Mouse (Mus musculus) erythroblast, embryonic 14.5 days (primary cell): ENCODE results near the gene Homer1. TPM values are rescaled to one million over a fixed set of nuclear protein-coding genes. Genes with fewer than 3 reads are reported as not detected.

Experiments
- H3K27me3 ChIP-seq: 2 replicates; pipeline ENCODE4 v1.6.1; 2012; ENCODE audit warnings: inconsistent platforms; ENCODE audit not compliant: control insufficient read depth
- H3K36me3 ChIP-seq: 2 replicates; pipeline ENCODE4 v1.6.1; 2012; ENCODE audit warnings: mild to moderate bottlenecking, inconsistent platforms; ENCODE audit not compliant: control insufficient read depth
- H3K4me1 ChIP-seq: 2 replicates; pipeline ENCODE4 v1.6.1; 2012; ENCODE audit warnings: inconsistent platforms; ENCODE audit not compliant: control insufficient read depth
- H3K4me3 ChIP-seq: replicated peaks from 2 replicates; pipeline ENCODE3; 2012; ENCODE audit warnings: moderate library complexity, mild to moderate bottlenecking, inconsistent platforms
- H3K9me3 ChIP-seq: 2 replicates; pipeline ENCODE4 v1.6.1; 2012; ENCODE audit warnings: low read length, inconsistent platforms, mixed read lengths; ENCODE audit not compliant: control insufficient read depth
- GATA1 ChIP-seq: IDR thresholded peaks from 2 replicates; pipeline ENCODE4 v1.6.1; 2012; ENCODE audit warnings: low read length, inconsistent platforms, mixed read lengths
- TAL1 ChIP-seq: IDR thresholded peaks from 3 replicates; pipeline ENCODE4 v1.6.1; 2012; ENCODE audit warnings: low read length, inconsistent platforms, mixed read lengths
- polyA plus RNA-seq: library from polyadenylated mRNA; stranded (reverse); fragments of >175 nt; gene quantifications from 2 replicates; pipeline ENCODE4 v1.2.3, GENCODE M21; 2012

Homer1 gene
- polyA plus RNA-seq, 1 experiment, result 0.23 TPM

DNA sequence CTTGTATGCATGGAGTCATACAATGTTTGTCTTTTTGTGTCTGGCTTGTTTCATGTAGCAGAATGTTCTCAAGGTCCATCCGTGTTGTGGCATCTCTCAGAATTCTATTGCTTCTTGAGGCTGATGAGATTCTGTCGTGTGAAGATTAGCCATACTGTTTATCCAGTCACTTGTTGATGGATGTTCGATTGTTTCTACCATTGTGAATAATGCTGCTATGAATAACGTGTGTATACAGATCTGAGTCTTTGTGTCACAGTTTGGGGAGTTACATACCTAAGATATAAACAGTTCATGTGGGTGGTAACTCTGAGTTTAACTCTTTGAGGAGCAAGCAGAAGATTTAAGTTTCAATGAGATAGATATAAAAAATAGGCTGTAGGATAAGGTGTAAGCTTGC is 110.9 kb downstream of the Homer1 start:
- TF ChIP-seq TAL1 (no peak), GATA1 (no peak)
- Histone ChIP-seq H3K36me3 (peaks cover 15% of the 10 kb centered on the region), H3K4me3 (no peak overlapping the region), H3K27me3 (no peaks in the 10 kb centered on the region), H3K9me3 (no peaks in the 10 kb centered on the region), H3K4me1 (peaks cover 16% of the 10 kb centered on the region)

- no peak for TF ChIP-seq TAL1
- TF ChIP-seq GATA1, result no peak
- Histone ChIP-seq H3K9me3 (no peaks in the 10 kb centered on the region), H3K36me3 (peaks cover 3% of the 10 kb centered on the region; the same call in 1 of the 2 replicates), H3K4me3 (no peak overlapping the region), H3K4me1 (peaks cover 9% of the 10 kb centered on the region), H3K27me3 (no peaks in the 10 kb centered on the region)
These were observed 115.6 kb downstream of the Homer1 start for GRCm38 (mm10) chr13:93415055-93415454.

- Histone ChIP-seq H3K9me3 (no peaks in the 10 kb centered on the region), H3K4me3 (no peak overlapping the region), H3K27me3 (no peaks in the 10 kb centered on the region), H3K36me3 (peaks cover 3% of the 10 kb centered on the region; the same call in 1 of the 2 replicates), H3K4me1 (peaks cover 14% of the 10 kb centered on the region)
- TF ChIP-seq GATA1 (no peak), TAL1 (no peak)
These were observed 118.9 kb downstream of the Homer1 start for GRCm38 (mm10) chr13:93418292-93418691.

GRCm38 (mm10) chr13:93419779-93420178 is 120.3 kb downstream of the Homer1 start:
- TF ChIP-seq GATA1, result no peak
- no peak for TF ChIP-seq TAL1
- H3K27me3 ChIP-seq, result no peaks in the 10 kb centered on the region
- H3K36me3 ChIP-seq, result peaks cover 3% of the 10 kb centered on the region

DNA sequence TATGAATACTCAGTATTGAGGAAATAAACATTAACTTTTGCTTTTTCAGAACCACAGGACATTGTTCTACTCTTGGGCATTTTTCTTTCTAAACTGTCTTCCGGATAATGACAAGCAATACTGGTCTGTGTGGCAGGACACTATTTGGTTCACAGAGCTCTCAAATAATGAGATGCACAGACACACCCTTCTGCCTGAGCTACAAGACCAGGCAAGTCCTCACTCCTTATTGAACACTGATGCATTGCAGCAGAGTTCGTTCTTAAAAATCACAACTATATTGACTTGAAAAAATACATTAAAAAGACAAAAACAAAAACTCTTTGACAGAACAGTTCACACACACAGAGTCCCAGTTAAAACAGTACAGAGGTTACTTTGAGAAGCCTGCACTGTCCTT is 123.8 kb downstream of the Homer1 start:
- TF ChIP-seq GATA1 (no peak), TAL1 (no peak)
- no peaks in the 10 kb centered on the region for H3K9me3 ChIP-seq
- peaks cover 55% of the 10 kb centered on the region for H3K4me1 ChIP-seq
- no peaks in the 10 kb centered on the region for H3K27me3 ChIP-seq
- H3K36me3 ChIP-seq, result peaks cover 18% of the 10 kb centered on the region
- H3K4me3 ChIP-seq, result no peak overlapping the region

More at GRCm38 (mm10) chr13:93419779-93420178, 120.3 kb downstream of the Homer1 start:
- Histone ChIP-seq H3K9me3 (no peaks in the 10 kb centered on the region), H3K4me1 (peaks cover 22% of the 10 kb centered on the region), H3K4me3 (no peak overlapping the region)

DNA sequence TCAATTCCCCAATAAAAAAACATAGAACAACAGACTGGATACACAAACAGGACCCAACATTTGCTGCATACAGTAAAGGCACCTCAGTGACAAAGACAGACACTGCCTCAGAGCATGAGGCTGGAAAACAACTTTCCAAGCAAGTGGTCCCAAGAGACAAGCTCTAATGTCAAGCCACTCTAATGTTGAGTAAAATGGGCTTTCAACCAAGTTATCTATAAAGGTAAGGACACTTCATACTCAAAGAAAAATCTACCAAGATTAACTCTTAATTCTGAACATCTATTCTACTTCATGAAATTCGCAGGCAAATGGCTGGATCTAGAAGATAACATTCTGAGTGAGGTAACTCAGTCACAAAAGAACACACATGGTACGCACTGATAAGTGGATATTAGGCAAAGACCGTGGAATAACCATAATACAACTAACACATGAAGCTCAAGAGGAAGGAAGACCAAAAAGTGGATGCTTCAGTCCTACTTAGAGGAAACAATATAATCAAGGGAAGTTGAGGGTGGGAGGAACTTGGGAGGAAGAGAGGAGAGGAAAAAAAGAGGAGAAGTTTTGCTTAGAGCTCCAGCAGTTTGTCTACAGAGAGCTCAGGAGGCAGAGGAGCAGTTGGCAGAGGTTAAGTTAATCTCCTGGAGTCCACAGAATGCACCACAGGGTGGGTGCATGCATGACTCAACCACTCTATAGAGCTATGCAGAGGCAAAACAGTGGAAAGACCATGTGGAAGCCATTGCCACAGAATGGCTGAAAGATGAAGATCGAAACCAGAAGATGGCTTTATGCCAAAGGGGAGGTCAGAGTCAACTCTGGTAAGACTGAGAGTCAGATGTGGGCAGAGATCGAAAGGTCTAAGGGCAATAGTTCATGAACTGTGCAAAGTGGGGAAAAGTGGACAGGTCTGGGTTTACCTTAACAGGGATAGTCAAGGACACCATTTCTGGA is 128.8 kb downstream of the Homer1 start:
- H3K36me3 ChIP-seq, result peaks cover 62% of the 10 kb centered on the region
- TF ChIP-seq TAL1, result peak; percentile 84
- TF ChIP-seq GATA1, result peak; percentile 80
- peak overlapping the region; percentile 41 for H3K4me3 ChIP-seq
- H3K9me3 ChIP-seq, result no peaks in the 10 kb centered on the region
- peaks cover 74% of the 10 kb centered on the region for H3K4me1 ChIP-seq
- H3K27me3 ChIP-seq, result no peaks in the 10 kb centered on the region

DNA sequence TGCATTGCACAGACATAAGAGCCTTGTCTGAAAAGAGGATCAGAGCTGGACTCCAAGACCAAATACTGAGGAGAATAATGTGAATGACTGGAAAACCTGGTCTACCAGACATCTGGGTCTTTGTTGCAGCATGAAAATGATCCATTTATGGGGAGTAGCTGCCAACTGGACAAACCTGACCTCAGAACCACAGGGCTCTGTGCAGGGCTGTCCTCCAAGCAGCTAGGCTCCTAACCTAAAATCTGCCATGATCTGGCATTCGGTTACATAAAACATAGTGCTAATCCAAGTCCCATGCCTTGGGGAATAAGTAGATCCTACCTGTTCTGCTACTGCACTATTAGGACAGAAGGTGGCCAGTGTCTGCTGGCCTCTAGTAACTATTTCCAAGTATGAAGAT is 129.8 kb downstream of the Homer1 start:
- no peak overlapping the region for H3K4me3 ChIP-seq
- no peak for TF ChIP-seq TAL1
- TF ChIP-seq GATA1, result no peak
- no peaks in the 10 kb centered on the region for H3K9me3 ChIP-seq
- H3K4me1 ChIP-seq, result peaks cover 67% of the 10 kb centered on the region
- H3K27me3 ChIP-seq, result no peaks in the 10 kb centered on the region
- H3K36me3 ChIP-seq, result peaks cover 69% of the 10 kb centered on the region

GRCm38 (mm10) chr13:93440167-93440566 is 140.7 kb downstream of the Homer1 start:
- no peak overlapping the region for H3K4me3 ChIP-seq
- no peaks in the 10 kb centered on the region for H3K27me3 ChIP-seq
- no peaks in the 10 kb centered on the region for H3K9me3 ChIP-seq
- peaks cover 3% of the 10 kb centered on the region; the same call in 1 of the 2 replicates for H3K4me1 ChIP-seq
- TF ChIP-seq GATA1, result no peak
- no peak for TF ChIP-seq TAL1
- peaks cover 97% of the 10 kb centered on the region for H3K36me3 ChIP-seq

DNA sequence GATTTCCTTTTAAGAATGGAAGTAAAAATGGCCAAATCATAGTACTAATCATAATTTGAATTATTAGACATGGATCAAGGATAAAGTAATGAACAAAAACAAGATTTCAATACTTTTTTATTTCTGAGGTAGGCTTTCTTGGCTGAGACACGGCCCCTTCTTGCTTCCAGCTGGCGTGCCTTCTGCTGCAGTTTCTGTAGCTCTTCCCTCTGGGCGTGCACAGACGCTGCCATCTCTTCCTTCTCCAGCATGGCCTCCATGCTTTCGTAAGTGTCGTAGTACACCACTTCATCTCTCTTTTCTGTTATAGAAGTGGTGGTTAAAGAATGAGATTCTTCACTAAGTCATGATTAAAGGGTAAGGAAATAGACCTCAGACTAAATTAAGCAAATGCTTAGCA is 153.8 kb downstream of the Homer1 start:
- Histone ChIP-seq H3K27me3 (no peaks in the 10 kb centered on the region), H3K36me3 (peaks cover 91% of the 10 kb centered on the region), H3K4me3 (no peak overlapping the region), H3K9me3 (no peaks in the 10 kb centered on the region), H3K4me1 (no peaks in the 10 kb centered on the region; the same call in 1 of the 2 replicates)
- no peak for TF ChIP-seq GATA1
- no peak for TF ChIP-seq TAL1

Other genes starting within 250 kb of the Homer1 start
- not detected in 2 replicates for gene Cmya5, start 154.9 kb upstream of the Homer1 start, polyA plus RNA-seq
- gene Tent2, start 107.2 kb upstream of the Homer1 start, polyA plus RNA-seq, result 1.4 and 1.5 TPM in 2 replicates
- gene Jmy, start 200.2 kb downstream of the Homer1 start, polyA plus RNA-seq, result 0.64 and 0.94 TPM in 2 replicates